Mouse (Mus musculus) mammary gland, adult 2 months (tissue): ENCODE measurements around the gene Wfdc12. TPM values are rescaled to one million over a fixed set of nuclear protein-coding genes. Genes with fewer than 3 reads are reported as not detected.

ENCODE experiments used
- polyA plus RNA-seq: library from polyadenylated mRNA; depleted of rRNA; stranded (reverse); fragments of >200 nt; gene quantifications from 2 replicates; pipeline ENCODE4 v1.2.3, GENCODE M21; 2012; ENCODE audit warnings: low replicate concordance; rRNA removed

Wfdc12 gene
- 0.50 TPM in 1 of 2 replicates, not detected in the other for polyA plus RNA-seq

GRCm38 (mm10) chr2:164190576-164190975, at the start of gene Wfdc12:
Gene Wfdc12 (minus strand): TSS chr2:164190608.

GRCm38 (mm10) chr2:164238366-164238765, 48.0 kb upstream of the Wfdc12 start, which contains the start of gene Svs2:
Gene Svs2 (minus strand): TSS chr2:164238466.

GRCm38 (mm10) chr2:164221522-164221921, 31.1 kb upstream of the Wfdc12 start, which contains the start of gene Wfdc15b:
Gene Wfdc15b (minus strand): TSS chr2:164221660.

GRCm38 (mm10) chr2:164199626-164200327, 9.4 kb upstream of the Wfdc12 start, which contains the start of gene Wfdc15a:
Gene Wfdc15a (minus strand): TSS chr2:164200130.

GRCm38 (mm10) chr2:164182692-164183255, 7.6 kb downstream of the Wfdc12 start, which contains the start of gene Wfdc5:
Gene Wfdc5 (minus strand): TSS chr2:164182742.

GRCm38 (mm10) chr2:164170902-164171301, 19.5 kb downstream of the Wfdc12 start, which contains the start of gene Kcns1:
Gene Kcns1 (minus strand): TSS chr2:164171113.

Other genes with a start within 250 kb of the Wfdc12 start
- 54.2 and 98.4 TPM in 2 replicates for gene Ywhab, start 195.6 kb downstream of the Wfdc12 start, polyA plus RNA-seq
- gene Pabpc1l, start 165.2 kb downstream of the Wfdc12 start, polyA plus RNA-seq, result 1.6 and 1.7 TPM in 2 replicates
- gene Stk4, start 120.3 kb downstream of the Wfdc12 start, polyA plus RNA-seq, result 21.8 and 26.0 TPM in 2 replicates
- 58.9 and 67.9 TPM in 2 replicates for gene Tomm34, start 119.4 kb downstream of the Wfdc12 start, polyA plus RNA-seq
- gene Kcns1, start 19.5 kb downstream of the Wfdc12 start, polyA plus RNA-seq, result 0.20 and 0.43 TPM in 2 replicates
- 1.0 TPM in 1 of 2 replicates, not detected in the other for gene Wfdc5, start 7.9 kb downstream of the Wfdc12 start, polyA plus RNA-seq
- not detected in 2 replicates for gene Wfdc15a, start 9.5 kb upstream of the Wfdc12 start, polyA plus RNA-seq
- gene Wfdc15b, start 31.1 kb upstream of the Wfdc12 start, polyA plus RNA-seq, result not detected in 2 replicates
- not detected in 2 replicates for gene Svs2, start 47.9 kb upstream of the Wfdc12 start, polyA plus RNA-seq
- gene Svs3b, start 66.0 kb upstream of the Wfdc12 start, polyA plus RNA-seq, result not detected in 2 replicates
- gene Svs4, start 87.9 kb upstream of the Wfdc12 start, polyA plus RNA-seq, result not detected in 2 replicates
- not detected in 2 replicates for gene Svs3a, start 98.7 kb upstream of the Wfdc12 start, polyA plus RNA-seq
- gene Svs6, start 126.1 kb upstream of the Wfdc12 start, polyA plus RNA-seq, result not detected in 2 replicates
- gene Svs5, start 142.1 kb upstream of the Wfdc12 start, polyA plus RNA-seq, result not detected in 2 replicates
- gene Slpi, start 198.5 kb upstream of the Wfdc12 start, polyA plus RNA-seq, result 19.6 and 28.7 TPM in 2 replicates
- 0.03 and 0.05 TPM in 2 replicates for gene Rbpjl, start 212.5 kb upstream of the Wfdc12 start, polyA plus RNA-seq
- 2.9 and 6.3 TPM in 2 replicates for gene Matn4, start 214.6 kb upstream of the Wfdc12 start, polyA plus RNA-seq